Mouse (Mus musculus) liver, embryonic 11.5 days (tissue): ENCODE results near the gene S100pbp. TPM values are rescaled to one million over a fixed set of nuclear protein-coding genes. Genes with fewer than 3 reads are reported as not detected.

Experiments
- ATAC-seq: fragments of 200-750 bp; cut with Nextera tagmentation; replicated peaks from 2 replicates; pipeline ENCODE4 v1.8.0; 2017; ENCODE audit warnings: moderate number of reproducible peaks, mild to moderate bottlenecking, moderate TSS enrichment, moderate library complexity; ENCODE audit not compliant: low FRiP score
- DNase-seq: peaks from one replicate; pipeline ENCODE4 v3.0.0-alpha.2; 2017; ENCODE audit warnings: low spot score
- H3K27ac ChIP-seq: fragments of 300-500 bp; sonication (generic); 2 replicates; pipeline ENCODE4 v1.5.1; 2014; ENCODE audit warnings: mild to moderate bottlenecking, low read depth, low read length, control low read depth
- H3K27me3 ChIP-seq: fragments of 300-500 bp; sonication (generic); replicated peaks from 2 replicates; pipeline ENCODE4 v1.6.1; 2014; ENCODE audit warnings: low read length, mixed read lengths; ENCODE audit not compliant: control insufficient read depth, insufficient read depth
- H3K36me3 ChIP-seq: fragments of 300-500 bp; sonication (generic); 2 replicates; pipeline ENCODE4 v1.6.1; 2014; ENCODE audit warnings: mild to moderate bottlenecking, low read length, moderate library complexity, mixed read lengths; ENCODE audit not compliant: control insufficient read depth, insufficient read depth
- H3K4me1 ChIP-seq: fragments of 300-500 bp; sonication (generic); replicated peaks from 2 replicates; pipeline ENCODE4 v1.6.1; 2014; ENCODE audit warnings: low read length, mixed read lengths; ENCODE audit not compliant: control insufficient read depth, insufficient read depth
- H3K4me2 ChIP-seq: fragments of 300-500 bp; sonication (generic); 2 replicates; pipeline ENCODE4 v1.6.1; 2014; ENCODE audit warnings: mild to moderate bottlenecking, control low read depth, moderate library complexity
- H3K4me3 ChIP-seq: fragments of 300-500 bp; sonication (generic); 2 replicates; pipeline ENCODE4 v1.5.1; 2014; ENCODE audit warnings: low read depth, low read length, control low read depth
- H3K9ac ChIP-seq: fragments of 300-500 bp; sonication (generic); 2 replicates; pipeline ENCODE4 v1.6.1; 2014; ENCODE audit warnings: low read depth, low read length, control low read depth
- H3K9me3 ChIP-seq: fragments of 300-500 bp; sonication (generic); 2 replicates; pipeline ENCODE4 v1.6.1; 2016; ENCODE audit warnings: low read length, inconsistent platforms, mixed read lengths; ENCODE audit not compliant: control insufficient read depth
- WGBS: fragments of 180-500 bp; shearing (Covaris S2); extraction: QIAGEN DNeasy Blood & Tissue Kit; methylation state at CpG from one replicate; pipeline ENCODE4 v1.1.7; 2014; 5-methylcytosine and 5-hydroxymethylcytosine counted together
- polyA plus RNA-seq: library from polyadenylated mRNA; unstranded; fragments of >200 nt; fragmentation: Nextera tagmentation; extraction: Ambion mirVana; gene quantifications from 2 replicates; pipeline ENCODE4 v1.2.1, GENCODE M21; 2014

The S100pbp gene
- polyA plus RNA-seq, 1 experiment from 2014 or later, result 18.9 TPM

GRCm38 (mm10) chr4:129120520-129121445 is 68.7 kb downstream of the S100pbp start:
- Histone ChIP-seq H3K27ac (no peak overlapping the region), H3K9me3 (no peaks in the 10 kb centered on the region), H3K36me3 (no peaks in the 10 kb centered on the region), H3K9ac (no peak overlapping the region), H3K4me3 (peak overlapping the region; percentile 47), H3K27me3 (peaks cover 53% of the 10 kb centered on the region), H3K4me1 (peaks cover 18% of the 10 kb centered on the region), H3K4me2 (peak overlapping the region; percentile 80)
- WGBS, result 2% methylated on average over 53 of the region's 59 CpGs
- ATAC-seq (peak; percentile 51; the same call in 1 of the 2 replicates), DNase-seq (peak; percentile 85)

- no peaks in the 10 kb centered on the region for H3K9me3 ChIP-seq
- no peak overlapping the region for H3K4me2 ChIP-seq
- 70% methylated on average over 10 of the region's 10 CpGs for WGBS
- H3K4me1 ChIP-seq, result peaks cover 7% of the 10 kb centered on the region
- H3K27ac ChIP-seq, result no peak overlapping the region
- ATAC-seq (no peak), DNase-seq (no peak)
- H3K36me3 ChIP-seq, result no peaks in the 10 kb centered on the region
- peaks cover 42% of the 10 kb centered on the region for H3K27me3 ChIP-seq
- no peak overlapping the region for H3K4me3 ChIP-seq
- H3K9ac ChIP-seq, result no peak overlapping the region
Measured at GRCm38 (mm10) chr4:129119708-129120107, 69.8 kb downstream of the S100pbp start.

- no peaks in the 10 kb centered on the region for H3K9me3 ChIP-seq
- H3K4me1 ChIP-seq, result peaks cover 7% of the 10 kb centered on the region; the same call in 1 of the 2 replicates
- no peak for ATAC-seq
- no peak overlapping the region for H3K4me3 ChIP-seq
- peaks cover 34% of the 10 kb centered on the region for H3K27me3 ChIP-seq
- no peak overlapping the region for H3K27ac ChIP-seq
- H3K36me3 ChIP-seq, result no peaks in the 10 kb centered on the region
- H3K4me2 ChIP-seq, result no peak overlapping the region
- DNase-seq, result no peak
- no peak overlapping the region for H3K9ac ChIP-seq
- 80% methylated on average over 14 of the region's 14 CpGs for WGBS
Measured at GRCm38 (mm10) chr4:129117720-129118510, 71.6 kb downstream of the S100pbp start.

GRCm38 (mm10) chr4:129116703-129117102 is 72.8 kb downstream of the S100pbp start:
- Histone ChIP-seq H3K4me3 (no peak overlapping the region), H3K27ac (no peak overlapping the region), H3K36me3 (no peaks in the 10 kb centered on the region), H3K4me1 (peaks cover 7% of the 10 kb centered on the region; the same call in 1 of the 2 replicates), H3K9me3 (no peaks in the 10 kb centered on the region), H3K27me3 (peaks cover 24% of the 10 kb centered on the region), H3K4me2 (no peak overlapping the region), H3K9ac (no peak overlapping the region)
- DNase-seq, result no peak
- ATAC-seq, result no peak
- WGBS, result 92% methylated on average over 8 of the region's 8 CpGs

- H3K9ac ChIP-seq, result no peak overlapping the region
- peaks cover under 1% of the 10 kb centered on the region for H3K27me3 ChIP-seq
- peak; percentile 73 for ATAC-seq
- H3K36me3 ChIP-seq, result no peaks in the 10 kb centered on the region
- no peak overlapping the region for H3K4me2 ChIP-seq
- H3K4me3 ChIP-seq, result no peak overlapping the region
- no peaks in the 10 kb centered on the region for H3K9me3 ChIP-seq
- 32% methylated on average over 28 of the region's 28 CpGs for WGBS
- peak; percentile 77 for DNase-seq
- H3K4me1 ChIP-seq, result no peaks in the 10 kb centered on the region; the same call in 1 of the 2 replicates
- H3K27ac ChIP-seq, result no peak overlapping the region
Measured at GRCm38 (mm10) chr4:129113083-129113988, 76.2 kb downstream of the S100pbp start.

- Histone ChIP-seq H3K9ac (no peak overlapping the region), H3K27ac (no peak overlapping the region), H3K4me3 (no peak overlapping the region), H3K9me3 (no peaks in the 10 kb centered on the region), H3K36me3 (no peaks in the 10 kb centered on the region), H3K4me1 (no peaks in the 10 kb centered on the region; the same call in 1 of the 2 replicates), H3K4me2 (no peak overlapping the region), H3K27me3 (peaks cover 8% of the 10 kb centered on the region)
- WGBS, result 59% methylated on average over 12 of the region's 13 CpGs
- ATAC-seq (no peak; the same call in 1 of the 2 replicates), DNase-seq (no peak)
Measured at GRCm38 (mm10) chr4:129112231-129112630, 77.3 kb downstream of the S100pbp start.

GRCm38 (mm10) chr4:129111350-129111749 is 78.2 kb downstream of the S100pbp start:
- no peak for DNase-seq
- no peak for ATAC-seq
- Histone ChIP-seq H3K4me3 (no peak overlapping the region), H3K9me3 (no peaks in the 10 kb centered on the region), H3K4me1 (no peaks in the 10 kb centered on the region; the same call in 1 of the 2 replicates), H3K36me3 (no peaks in the 10 kb centered on the region), H3K9ac (no peak overlapping the region), H3K27ac (no peak overlapping the region), H3K27me3 (peaks cover 13% of the 10 kb centered on the region), H3K4me2 (no peak overlapping the region)
- WGBS, result 55% methylated on average over 11 of the region's 11 CpGs

GRCm38 (mm10) chr4:129110804-129111203 is 78.7 kb downstream of the S100pbp start:
- H3K27ac ChIP-seq, result no peak overlapping the region
- ATAC-seq (no peak), DNase-seq (no peak)
- H3K4me2 ChIP-seq, result no peak overlapping the region
- H3K9me3 ChIP-seq, result no peaks in the 10 kb centered on the region
- H3K9ac ChIP-seq, result no peak overlapping the region
- peaks cover 18% of the 10 kb centered on the region for H3K27me3 ChIP-seq
- H3K4me3 ChIP-seq, result no peak overlapping the region
- WGBS, result 78% methylated on average over 6 of the region's 6 CpGs
- H3K36me3 ChIP-seq, result no peaks in the 10 kb centered on the region
- H3K4me1 ChIP-seq, result no peaks in the 10 kb centered on the region; the same call in 1 of the 2 replicates
